Mouse (Mus musculus): ENCODE results near the gene Gfer. TPM values are rescaled to one million over a fixed set of nuclear protein-coding genes. Genes with fewer than 3 reads are reported as not detected.

Gene Gfer
- total and polyA plus RNA-seq, 3 experiments = 83.0 to 86.8 TPM; not detected in 1

GRCm38 (mm10) chr17:24701251-24701650 is 5.3 kb upstream of the Gfer start:
- no peak for TF ChIP-seq USF1 (IDR thresholded peaks at IDR 0.05; ENCODE audit: low read depth, low read length)
- TF ChIP-seq SIN3A (IDR thresholded peaks at IDR 0.05; ENCODE audit: low read length) = no peak
- no peak for TF ChIP-seq JUND (IDR thresholded peaks at IDR 0.05; ENCODE audit: low read depth, low read length)
- no peak for TF ChIP-seq GABPA (IDR thresholded peaks at IDR 0.05; ENCODE audit: low read depth, low read length)
- no peak for TF ChIP-seq ZKSCAN1 (IDR thresholded peaks at IDR 0.05; ENCODE audit: low read depth, low read length)
- TF ChIP-seq SMC3 (IDR thresholded peaks at IDR 0.05; ENCODE audit: low read depth, low read length) = no peak
- TF ChIP-seq MAFK (IDR thresholded peaks at IDR 0.05; ENCODE audit: borderline replicate concordance, low read depth, low read length) = no peak
- no peak for TF ChIP-seq MAX (IDR thresholded peaks at IDR 0.05; ENCODE audit: low read length)
- TF ChIP-seq BHLHE40 (IDR thresholded peaks at IDR 0.05; ENCODE audit: borderline replicate concordance, low read depth, low read length) = no peak
- no peak for TF ChIP-seq ZMIZ1 (IDR thresholded peaks at IDR 0.05; ENCODE audit: low read depth, low read length)
- no peak for TF ChIP-seq MYB (IDR thresholded peaks at IDR 0.05; ENCODE audit: low read depth, low read length)
- no peak for TF ChIP-seq POLR2AphosphoS5 (IDR thresholded peaks at IDR 0.05; ENCODE audit: borderline replicate concordance, low read depth, low read length)

DNA sequence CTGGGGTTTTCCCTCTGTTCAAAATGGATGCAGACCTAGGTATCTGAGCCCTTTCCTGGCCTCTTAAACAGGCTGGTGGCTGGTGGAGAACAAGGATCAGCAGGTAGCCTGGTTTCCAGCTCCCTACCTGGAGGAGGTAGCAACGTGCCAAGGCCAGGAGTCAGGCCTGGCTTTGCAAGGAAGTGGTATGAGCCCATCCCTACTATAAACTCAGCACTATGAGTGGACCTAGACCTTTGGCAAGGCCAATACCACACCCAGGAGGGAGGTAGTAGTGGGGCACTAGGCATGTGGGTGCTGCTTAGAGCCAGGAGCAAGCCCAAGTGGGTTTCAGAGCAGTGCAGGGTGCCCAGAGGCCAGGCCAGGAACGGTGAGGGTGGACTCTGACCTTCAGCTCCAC is 3.5 kb upstream of the Gfer start:
- H3K36me3 ChIP-seq (ENCODE audit: control insufficient read depth in 1 of 2, insufficient read depth in 2 of 2, low read length in 2 of 2) = peaks cover 0 to 2% of the 10 kb centered on the region in 2 experiments; a peak in 2 of 4 replicates
- peaks cover 2 to 6% of the 10 kb centered on the region in 2 experiments; a peak in 1 of 4 replicates for H3K4me1 ChIP-seq (ENCODE audit: control insufficient read depth in 1 of 2, insufficient read depth in 2 of 2, low read length in 2 of 2)
- H3K9me3 ChIP-seq (replicated peaks; ENCODE audit: insufficient read depth, low read length) = no peaks in the 10 kb centered on the region
- H3K27ac ChIP-seq (ENCODE audit: control insufficient read depth, low read depth, low read length) = no peak overlapping the region
- DNase-seq (ENCODE audit: low read depth, low spot score) = no peak
- no peak overlapping the region for H3K4me3 ChIP-seq (ENCODE audit: control insufficient read depth in 1 of 2, insufficient read depth in 1 of 2, low read depth in 2 of 2, low read length in 2 of 2)
- H3K27me3 ChIP-seq (ENCODE audit: control insufficient read depth in 1 of 2, insufficient read depth in 2 of 2, low read length in 2 of 2) = no peaks in the 10 kb centered on the region
- no peak for TF ChIP-seq ELF1 (IDR thresholded peaks at IDR 0.05; ENCODE audit: low read depth, low read length)
- peaks cover 8% of the 10 kb centered on the region for H3K79me2 ChIP-seq (ENCODE audit: control insufficient read depth, insufficient read depth, low read length, poor library complexity)
- no peak overlapping the region for H3K9ac ChIP-seq (ENCODE audit: control insufficient read depth, low read depth, low read length, poor library complexity, severe bottlenecking)

More at GRCm38 (mm10) chr17:24701251-24701650, 5.3 kb upstream of the Gfer start:
- H3K4me1 ChIP-seq (ENCODE audit: control insufficient read depth in 1 of 2, insufficient read depth in 2 of 2, low read length in 2 of 2) = peaks cover 0 to 8% of the 10 kb centered on the region in 2 experiments; a peak in 1 of 4 replicates
- H3K27ac ChIP-seq (ENCODE audit: control insufficient read depth, low read depth, low read length) = no peak overlapping the region
- H3K9ac ChIP-seq (ENCODE audit: control insufficient read depth, low read depth, low read length, poor library complexity, severe bottlenecking) = no peak overlapping the region
- H3K27me3 ChIP-seq (ENCODE audit: control insufficient read depth in 1 of 2, insufficient read depth in 2 of 2, low read length in 2 of 2) = no peaks in the 10 kb centered on the region
- DNase-seq (ENCODE audit: low read depth, low spot score) = no peak
- H3K36me3 ChIP-seq (ENCODE audit: control insufficient read depth in 1 of 2, insufficient read depth in 2 of 2, low read length in 2 of 2) = peaks cover 0 to 4% of the 10 kb centered on the region in 2 experiments; a peak in 2 of 4 replicates
- peaks cover 3% of the 10 kb centered on the region; the same call in 1 of the 2 replicates for H3K79me2 ChIP-seq (ENCODE audit: control insufficient read depth, insufficient read depth, low read length, poor library complexity)
- no peaks in the 10 kb centered on the region for H3K9me3 ChIP-seq (replicated peaks; ENCODE audit: insufficient read depth, low read length)
- no peak overlapping the region for H3K4me3 ChIP-seq (ENCODE audit: control insufficient read depth in 1 of 2, insufficient read depth in 1 of 2, low read depth in 2 of 2, low read length in 2 of 2)

DNA sequence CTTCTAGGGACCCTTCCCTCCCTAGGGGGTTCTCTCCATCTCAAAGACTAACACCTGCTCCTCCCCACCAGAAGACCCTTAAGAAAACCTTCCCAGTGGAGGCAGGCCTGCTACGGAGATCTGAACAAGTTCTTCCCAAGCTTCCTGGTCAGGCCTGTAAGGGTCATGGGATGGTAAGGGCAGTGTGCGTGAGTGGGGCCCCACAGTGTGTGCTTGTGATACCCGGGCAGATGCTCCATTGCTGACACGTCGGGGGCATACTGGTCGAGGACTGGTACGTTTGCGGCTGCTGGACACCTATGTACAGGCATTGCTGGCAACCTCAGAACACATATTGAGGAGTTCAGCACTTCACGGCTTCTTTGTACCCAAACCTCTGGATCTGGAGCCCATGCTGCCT is 2.8 kb upstream of the Gfer start:
- H3K27ac ChIP-seq (ENCODE audit: control insufficient read depth, low read depth, low read length) = no peak overlapping the region
- H3K4me3 ChIP-seq (ENCODE audit: control insufficient read depth in 1 of 2, insufficient read depth in 1 of 2, low read depth in 2 of 2, low read length in 2 of 2) = no peak overlapping the region
- no peak for DNase-seq (ENCODE audit: low read depth, low spot score)
- TF ChIP-seq POLR2A (IDR thresholded peaks at IDR 0.05; ENCODE audit: control insufficient read depth in 1 of 2, insufficient read depth in 1 of 2, low read depth in 1 of 2, low read length in 2 of 2, poor library complexity in 1 of 2) (peak in 1 of 2 experiments; percentile 18; a peak in 1 of 4 replicates), GATA1 (IDR thresholded peaks at IDR 0.05; ENCODE audit: low read depth, low read length) (no peak)
- peaks cover 0 to 2% of the 10 kb centered on the region in 2 experiments; a peak in 2 of 4 replicates for H3K36me3 ChIP-seq (ENCODE audit: control insufficient read depth in 1 of 2, insufficient read depth in 2 of 2, low read length in 2 of 2)
- H3K4me1 ChIP-seq (ENCODE audit: control insufficient read depth in 1 of 2, insufficient read depth in 2 of 2, low read length in 2 of 2) = peaks cover 2 to 6% of the 10 kb centered on the region in 2 experiments; a peak in 1 of 4 replicates
- no peaks in the 10 kb centered on the region for H3K27me3 ChIP-seq (ENCODE audit: control insufficient read depth in 1 of 2, insufficient read depth in 2 of 2, low read length in 2 of 2)
- no peaks in the 10 kb centered on the region for H3K9me3 ChIP-seq (replicated peaks; ENCODE audit: insufficient read depth, low read length)
- no peak overlapping the region for H3K9ac ChIP-seq (ENCODE audit: control insufficient read depth, low read depth, low read length, poor library complexity, severe bottlenecking)
- peaks cover 8% of the 10 kb centered on the region for H3K79me2 ChIP-seq (ENCODE audit: control insufficient read depth, insufficient read depth, low read length, poor library complexity)

Measured in MEL (cell line).